Mouse (Mus musculus) neutrophil, adult 5-6 weeks (primary cell): ENCODE data around the gene Mpzl3. TPM values are rescaled to one million over a fixed set of nuclear protein-coding genes. Genes with fewer than 3 reads are reported as not detected.
A peak's percentile ranks its signal among the peaks of the same experiment; 100 is the strongest.

Source experiments
- ATAC-seq: fragments of 151-379, 151-347 bp; 2 replicates; pipeline ENCODE4 v1.8.0; 2017; ENCODE audit warnings: mild to moderate bottlenecking, moderate TSS enrichment; ENCODE audit not compliant: insufficient number of reproducible peaks, poor library complexity, low FRiP score, severe bottlenecking; ENCODE audit errors: extremely low read depth
- total RNA-seq: library from RNA; stranded (forward); fragments of 200-1000 nt; gene quantifications from 2 replicates; pipeline ENCODE4 v1.2.3, GENCODE M21; 2017

Mpzl3 gene
- total RNA-seq, 1 experiment from 2014 or later = 51.6 TPM

DNA sequence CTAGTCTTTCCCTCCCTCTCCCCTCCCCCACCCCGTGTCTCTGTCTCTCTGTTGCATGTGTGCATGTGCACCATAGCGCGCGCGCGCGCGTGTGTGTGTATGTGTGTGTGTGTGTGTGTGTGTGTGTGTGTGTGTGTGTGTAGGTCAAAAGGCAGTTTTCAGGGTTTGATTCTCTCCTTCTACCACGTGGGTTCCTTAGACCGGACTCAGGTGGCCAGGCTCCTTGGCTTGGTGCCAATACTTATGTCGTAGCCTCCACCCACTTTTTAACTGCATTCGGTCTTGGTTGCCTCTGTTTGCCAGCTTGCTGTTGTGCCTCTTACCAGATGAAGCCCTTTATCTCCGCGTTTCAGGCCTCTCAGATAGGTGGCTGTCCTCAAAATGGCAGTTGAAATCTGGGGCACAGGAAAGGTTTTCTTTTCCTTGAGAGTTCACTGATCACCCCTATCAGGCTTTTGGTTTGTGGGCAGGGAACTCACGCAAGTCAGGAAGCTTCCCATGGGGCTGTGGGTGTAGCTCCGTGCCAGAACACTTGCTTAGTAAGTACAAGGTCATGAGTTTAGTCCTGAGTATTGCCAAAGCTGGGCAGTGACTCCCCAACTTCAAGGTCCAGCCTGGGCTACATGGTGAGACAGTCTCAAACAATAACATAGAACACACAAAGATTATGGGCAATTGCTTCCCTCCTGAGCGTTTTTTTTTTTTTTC lies 13.7 kb upstream of the Mpzl3 start:
- no peak for ATAC-seq

DNA sequence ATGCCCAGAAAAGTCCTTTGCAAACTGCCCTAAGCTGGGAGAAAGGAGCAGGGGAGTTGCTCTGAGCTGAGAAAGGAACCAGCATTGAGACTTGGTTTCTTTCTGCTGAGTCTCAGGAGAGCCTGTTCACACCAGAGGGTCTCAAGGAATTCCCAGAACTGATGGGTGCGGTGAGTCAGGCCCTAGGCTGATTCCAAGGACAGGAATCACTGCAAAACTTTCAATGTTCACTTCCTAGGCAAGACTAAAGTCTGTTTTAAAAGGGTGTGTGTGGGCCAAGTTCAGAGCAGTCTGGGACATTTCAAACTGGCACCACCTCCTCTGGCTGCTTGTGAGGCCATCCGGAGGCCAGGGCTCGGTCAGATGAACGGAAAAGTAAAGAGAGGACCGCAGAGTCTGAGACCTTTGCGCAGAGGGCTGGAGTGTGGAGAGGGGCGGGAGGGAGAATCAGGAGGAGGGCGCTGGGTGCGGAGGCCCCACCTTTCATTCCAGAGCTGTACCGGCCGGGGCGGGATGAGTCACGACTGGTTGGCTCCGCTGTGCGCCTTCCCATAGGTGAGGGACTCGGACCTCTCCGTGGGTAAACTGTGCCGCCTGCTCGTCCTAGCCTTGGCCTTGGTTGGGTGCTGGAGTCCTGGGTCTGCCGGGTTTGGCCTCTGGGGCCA lies 12.8 kb upstream of the Mpzl3 start:
- peak; percentile 29; the same call in 1 of the 2 replicates for ATAC-seq

DNA sequence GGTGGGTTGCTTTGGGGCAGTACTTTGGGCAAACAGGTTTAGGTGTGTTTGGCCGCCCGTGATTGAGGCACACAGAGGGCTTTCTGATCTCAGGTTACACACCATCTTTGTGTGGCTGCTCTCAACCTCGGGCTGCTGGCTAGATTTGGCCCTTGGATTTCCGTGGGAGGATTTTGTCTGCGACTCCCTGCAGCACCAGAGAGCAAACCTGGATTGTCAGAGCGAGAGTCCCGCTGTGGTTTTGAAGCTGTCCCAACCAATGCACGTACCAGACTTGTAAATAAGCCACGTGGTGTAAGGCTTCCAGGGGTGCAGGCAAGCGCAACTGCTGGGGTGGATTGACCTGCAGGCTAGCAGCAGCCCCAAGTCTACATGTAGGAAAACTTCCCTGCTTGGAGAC lies 12.0 kb upstream of the Mpzl3 start:
- ATAC-seq = no peak

DNA sequence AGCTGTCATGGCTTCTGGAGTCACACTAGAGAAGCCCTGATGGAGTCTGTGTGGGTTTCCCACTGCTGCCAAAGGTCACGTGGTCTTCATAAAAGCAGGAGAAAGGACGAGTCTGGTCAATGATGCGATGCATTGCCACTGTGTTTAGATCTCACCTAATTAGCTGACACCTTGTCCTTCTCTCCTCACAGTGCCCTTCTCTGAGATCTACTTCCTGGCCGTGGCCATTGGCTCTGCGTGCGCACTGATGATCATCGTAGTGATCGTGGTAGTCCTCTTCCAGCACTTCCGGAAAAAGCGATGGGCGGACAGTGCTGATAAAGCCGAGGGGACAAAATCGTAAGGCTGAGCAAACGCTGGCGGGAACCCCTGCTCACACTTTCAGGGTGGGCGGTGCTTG lies 8.0 kb upstream of the Mpzl3 start:
- ATAC-seq = no peak

DNA sequence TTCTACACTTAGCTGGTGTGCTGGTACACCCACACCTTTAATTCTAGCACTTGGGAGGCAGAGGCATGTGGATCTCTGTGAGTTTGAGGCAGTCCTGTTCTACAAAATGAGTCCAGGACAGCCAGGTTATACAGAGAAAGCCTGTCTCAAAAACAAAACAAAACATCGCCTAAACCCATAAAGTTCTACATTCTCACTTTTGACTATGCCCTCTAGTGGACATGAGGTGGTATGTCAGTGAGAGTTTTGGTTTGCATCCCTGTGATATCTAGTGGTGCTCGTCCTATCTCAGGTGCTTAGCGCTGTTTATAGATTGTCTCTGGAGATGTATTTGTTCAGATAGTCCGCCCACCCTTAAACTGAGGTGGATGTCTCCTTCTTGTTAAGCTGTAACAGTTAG lies 6.5 kb upstream of the Mpzl3 start:
- ATAC-seq = peak; percentile 82

DNA sequence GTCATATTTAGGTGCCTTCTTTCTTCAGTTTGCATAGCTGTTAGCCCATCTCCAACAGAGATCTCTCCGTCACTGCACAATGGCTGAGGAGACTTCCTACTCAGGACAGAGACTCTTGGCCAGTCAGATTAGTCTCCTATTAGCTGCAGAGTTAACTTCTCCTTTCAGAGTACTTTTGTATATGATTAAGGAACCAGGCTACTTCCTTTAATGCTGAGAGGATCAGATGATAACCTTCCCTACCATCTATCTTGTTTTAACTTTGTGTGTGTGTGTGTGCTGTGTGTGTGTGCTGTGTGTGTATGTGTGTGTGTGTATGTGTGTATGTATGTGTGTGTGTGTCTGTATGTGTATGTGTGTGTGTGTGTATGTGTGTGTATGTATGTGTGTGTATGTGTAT lies 5.3 kb upstream of the Mpzl3 start:
- ATAC-seq = peak; percentile 72

DNA sequence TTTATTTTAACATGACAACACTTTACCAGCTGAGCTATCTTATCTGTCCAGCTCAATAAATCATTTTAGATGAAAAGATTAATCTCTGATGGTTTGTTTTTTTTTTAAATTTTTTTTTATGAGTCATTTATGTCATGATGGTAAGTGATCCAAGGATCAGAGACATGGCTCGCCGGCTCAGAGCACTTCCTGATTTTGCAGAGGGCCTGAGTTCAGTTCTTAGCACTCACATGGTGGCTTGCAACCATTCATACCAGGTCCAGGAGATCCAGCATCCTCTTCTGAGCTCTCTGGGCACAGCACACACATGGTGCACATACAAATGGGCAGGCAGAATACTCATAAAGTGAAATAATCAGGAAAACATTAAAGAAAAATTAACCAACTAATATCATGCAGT lies 4.7 kb upstream of the Mpzl3 start:
- ATAC-seq = no peak

DNA sequence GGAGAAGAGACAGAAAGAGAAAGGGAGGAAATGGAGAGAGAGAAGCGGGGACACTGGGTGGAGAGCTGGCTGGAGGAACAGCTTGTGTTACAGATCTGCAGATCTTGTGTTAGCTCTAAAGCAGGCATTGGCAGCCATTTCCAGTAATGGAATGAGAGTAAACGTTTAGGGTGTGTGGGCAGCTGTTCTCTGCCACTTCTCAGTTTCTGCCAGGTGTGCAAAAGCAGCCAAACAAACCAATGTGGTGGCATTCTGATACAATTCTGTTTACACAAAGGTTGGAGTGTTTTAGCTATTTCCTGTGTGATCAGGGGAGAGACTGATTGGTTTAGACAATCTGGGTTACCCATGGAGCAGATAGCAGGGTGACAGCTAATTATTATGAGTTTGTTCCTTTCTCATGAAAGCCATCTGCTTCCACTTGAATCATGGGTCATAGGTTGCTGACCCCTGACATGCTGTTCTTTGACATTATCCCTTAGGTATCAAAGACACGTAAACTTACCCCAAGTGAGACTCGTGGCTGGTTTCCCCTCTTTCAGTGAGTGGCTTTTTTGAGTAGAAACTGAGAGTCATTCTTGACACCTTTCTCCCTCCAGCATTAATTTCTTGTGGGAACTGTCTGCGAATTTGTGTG lies 3.4 kb downstream of the Mpzl3 start:
- no peak for ATAC-seq

DNA sequence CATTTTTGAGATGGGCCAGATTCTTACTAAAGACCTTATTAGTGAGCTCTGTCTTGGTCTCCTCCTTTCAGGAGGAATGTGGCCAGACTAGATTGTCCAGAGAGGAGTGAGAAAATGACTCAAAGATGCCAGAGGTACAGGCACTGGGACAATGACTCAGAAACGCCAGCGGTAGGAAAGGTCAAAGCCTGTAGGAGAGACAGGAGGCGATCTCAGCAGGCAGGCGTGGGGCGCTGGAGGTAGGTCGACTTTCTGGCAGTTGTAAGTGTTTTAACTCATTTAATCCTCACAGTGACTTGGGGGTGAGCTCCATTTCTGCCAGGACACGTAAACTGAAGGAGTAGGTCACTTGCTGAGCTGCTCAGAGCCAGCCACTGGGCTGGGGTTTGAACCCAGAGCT lies 5.2 kb downstream of the Mpzl3 start:
- ATAC-seq = no peak

DNA sequence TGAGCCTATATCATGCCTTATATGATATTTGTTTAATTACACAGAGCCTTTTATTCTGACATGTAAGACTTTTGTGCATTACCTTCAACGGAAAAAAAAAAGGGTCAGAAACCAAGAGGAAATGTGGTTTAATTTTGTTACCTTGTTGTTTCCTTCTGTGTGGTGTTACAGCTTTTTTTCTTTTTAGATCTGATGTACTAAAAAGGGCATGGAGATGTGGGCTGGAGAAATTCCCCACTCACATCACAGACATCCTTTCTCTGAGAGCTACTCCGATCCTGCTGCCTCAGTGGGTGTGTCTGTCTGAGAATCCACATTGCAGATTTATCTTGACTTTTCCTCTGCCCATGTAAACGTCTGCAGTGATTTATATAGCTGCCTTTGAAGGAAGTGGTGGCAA lies 7.7 kb downstream of the Mpzl3 start:
- no peak for ATAC-seq

DNA sequence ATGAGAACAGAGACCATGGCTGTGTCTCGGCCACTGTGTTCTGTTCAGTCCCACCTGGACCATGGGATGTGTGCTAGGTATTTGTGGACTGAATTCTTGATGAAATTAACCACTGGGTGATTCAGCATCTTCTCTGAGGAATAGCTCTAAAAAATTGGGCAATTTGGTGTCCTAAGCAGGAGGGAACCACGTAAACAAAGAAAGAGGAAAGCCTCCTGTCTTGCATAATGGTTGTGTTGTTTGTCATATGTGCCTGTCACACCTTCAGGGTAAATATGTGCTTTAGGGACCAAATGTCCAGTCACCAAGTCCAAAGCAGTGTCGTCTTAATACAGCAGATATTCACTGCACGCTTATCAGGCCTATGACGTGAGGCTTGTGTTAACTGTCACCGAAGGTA lies 9.4 kb downstream of the Mpzl3 start:
- peak; percentile 83 for ATAC-seq

DNA sequence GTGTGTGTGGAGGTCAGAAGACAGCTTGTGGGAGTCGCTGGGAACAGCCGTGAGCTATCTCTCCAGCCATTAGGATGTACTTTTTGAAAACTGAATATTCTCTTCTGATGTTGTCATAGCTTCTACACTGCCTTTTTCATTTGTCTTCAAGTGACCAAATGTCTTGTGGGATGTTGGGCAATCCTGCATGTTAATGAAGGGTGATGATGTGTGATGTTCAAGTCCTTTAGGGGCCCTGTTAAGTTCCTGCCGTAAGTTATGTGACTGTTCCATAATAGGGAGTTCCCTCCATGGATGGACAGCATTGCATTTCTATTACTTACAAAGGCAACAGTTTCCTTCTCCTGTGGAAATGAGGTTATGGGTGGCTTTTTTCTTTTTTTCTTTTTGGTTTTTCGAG lies 11.7 kb downstream of the Mpzl3 start:
- no peak for ATAC-seq

DNA sequence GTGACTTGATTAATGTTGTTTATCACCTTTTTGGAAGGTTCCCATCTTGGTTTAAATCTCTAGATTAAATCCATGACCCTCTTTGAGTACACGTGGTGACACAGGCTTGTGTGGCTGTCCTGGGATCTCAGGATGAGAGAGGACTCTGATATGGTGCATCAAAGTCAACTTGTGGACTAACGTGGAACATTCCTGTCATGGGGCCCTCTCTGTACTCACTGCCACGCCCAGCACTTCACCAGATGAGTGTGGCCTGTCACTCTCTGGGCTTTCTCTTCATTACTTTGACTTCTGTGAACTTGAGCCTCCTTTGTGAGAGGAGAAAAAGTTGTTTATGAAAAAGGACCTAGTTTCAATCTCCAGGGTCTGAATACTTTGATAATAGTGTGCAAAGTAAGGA lies 16.8 kb downstream of the Mpzl3 start:
- ATAC-seq = no peak

DNA sequence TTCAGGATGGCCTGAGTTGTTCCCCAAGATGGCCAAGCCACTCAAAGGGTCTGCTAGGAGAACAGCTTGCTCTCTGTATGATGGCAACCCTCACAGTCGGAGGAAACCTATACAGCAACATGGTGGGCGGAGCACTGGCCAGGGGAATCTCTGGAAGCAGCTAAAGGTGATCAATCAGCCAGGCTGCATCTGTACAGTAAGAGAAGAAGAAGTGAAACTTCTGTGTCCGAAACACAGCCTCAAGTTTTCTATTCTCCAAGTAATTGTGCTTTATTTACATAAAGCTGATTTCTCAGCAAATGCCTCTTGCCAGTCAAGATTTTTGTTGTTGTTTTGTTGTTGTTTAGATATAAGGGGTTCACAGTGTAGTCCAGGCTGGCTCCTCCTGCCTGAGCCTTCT lies 22.9 kb downstream of the Mpzl3 start:
- ATAC-seq = no peak

DNA sequence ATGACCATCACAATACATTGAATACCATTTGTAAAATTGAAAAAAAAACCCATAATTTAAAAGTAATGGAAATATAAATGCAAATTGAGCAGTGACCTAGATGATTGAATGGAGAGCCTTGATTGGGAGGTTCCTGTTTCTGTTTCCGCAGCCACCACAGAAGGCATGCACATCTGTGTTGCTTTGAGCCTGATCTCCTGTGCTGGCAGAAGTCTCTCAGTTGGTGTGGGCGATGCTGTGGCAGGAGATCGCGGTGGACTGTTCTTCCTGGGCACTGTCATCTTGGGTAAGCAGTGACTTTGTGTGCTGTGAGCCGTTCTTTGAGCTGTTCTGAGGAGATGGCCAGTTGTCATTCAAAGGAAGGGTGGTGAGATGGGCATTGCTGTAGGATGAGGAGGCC lies 24.0 kb downstream of the Mpzl3 start, which contains the start of gene Jaml:
TSS of gene Jaml (plus strand) at position 173 of the 400 bp plus-strand sequence.
- ATAC-seq = peak; percentile 80

DNA sequence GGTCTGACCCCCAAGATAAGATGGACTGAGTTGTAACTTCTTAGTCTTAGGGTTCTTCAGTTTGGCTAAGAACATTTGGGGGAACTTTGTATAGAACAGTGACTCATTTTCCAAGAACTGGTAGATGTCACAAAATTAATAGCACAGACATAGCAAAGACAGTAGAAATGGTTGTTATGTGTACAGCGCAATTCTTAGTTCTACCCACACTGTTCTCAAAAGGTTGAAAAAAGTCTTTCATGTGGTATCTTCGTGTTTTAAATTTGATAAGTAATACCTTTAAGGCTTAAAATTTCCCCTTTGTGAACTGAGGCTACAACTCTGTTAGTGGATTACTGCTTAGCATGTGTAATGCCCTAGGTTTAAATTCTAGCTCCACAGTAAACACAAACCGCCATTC lies 28.1 kb downstream of the Mpzl3 start:
- no peak for ATAC-seq

DNA sequence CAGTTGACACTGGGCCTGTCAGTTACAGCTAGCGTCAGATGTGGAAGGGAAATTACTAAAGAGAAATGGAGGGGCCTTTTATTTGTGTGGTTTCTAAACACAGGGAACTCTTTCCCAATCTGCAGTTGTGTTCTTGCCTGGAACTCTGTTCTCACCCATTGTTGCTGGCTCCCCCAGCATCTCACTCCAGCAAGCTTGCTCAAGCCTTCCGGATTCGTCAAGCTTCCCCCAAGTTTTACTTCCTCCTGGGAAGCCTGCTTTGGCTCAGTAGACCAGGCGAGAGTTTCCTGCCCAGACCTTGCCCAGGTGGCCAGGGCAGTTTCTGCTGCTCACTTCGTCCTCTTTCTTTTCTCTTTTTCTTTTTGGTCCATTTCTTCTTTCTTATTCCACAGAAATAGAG lies 29.6 kb downstream of the Mpzl3 start:
- ATAC-seq = no peak

DNA sequence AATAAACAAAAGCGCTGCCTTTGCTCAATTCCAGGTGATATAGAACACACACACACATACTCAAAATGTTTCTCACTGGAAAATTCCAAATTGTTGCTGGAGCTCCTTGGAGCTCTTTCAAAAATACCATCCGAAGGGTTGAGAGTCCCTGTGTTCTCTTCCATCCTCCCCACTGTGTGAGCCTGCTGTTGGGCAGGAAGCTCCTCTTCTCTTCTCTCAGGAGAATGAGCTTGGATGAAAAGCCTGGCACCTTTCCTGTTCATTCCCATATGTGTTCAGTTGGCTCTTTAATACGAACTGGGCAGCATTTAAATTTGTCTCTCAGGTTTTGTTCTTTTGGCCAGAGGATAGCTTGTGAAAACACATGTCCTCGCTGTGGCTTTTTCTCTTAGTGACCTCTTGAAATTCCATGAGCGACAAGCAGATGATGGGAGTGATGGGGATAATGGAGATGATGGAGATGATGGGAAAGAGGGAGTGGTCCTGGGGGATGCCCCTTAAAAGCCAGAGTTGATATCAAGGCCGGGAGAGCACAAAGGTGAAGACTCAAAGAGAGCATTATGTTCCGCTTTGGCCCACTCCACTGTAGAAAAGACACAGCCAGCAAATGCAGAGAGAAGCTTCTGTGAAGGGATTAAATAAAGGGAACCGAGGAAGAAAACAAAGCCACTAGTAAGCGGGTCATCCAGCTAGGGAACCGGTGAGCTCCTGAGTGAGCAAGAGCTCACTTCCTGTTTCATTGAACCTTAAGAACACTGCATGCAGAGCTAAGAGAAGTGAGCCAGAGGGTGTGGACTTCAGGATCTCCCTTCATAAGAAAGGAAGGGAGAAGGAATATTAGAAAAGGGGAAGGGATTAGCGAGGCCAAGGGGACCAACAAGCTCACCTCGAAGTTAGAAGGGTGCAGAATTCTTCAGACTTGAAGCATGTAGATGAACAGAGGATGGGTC lies 31.0 kb downstream of the Mpzl3 start:
- peak; percentile 53 for ATAC-seq

DNA sequence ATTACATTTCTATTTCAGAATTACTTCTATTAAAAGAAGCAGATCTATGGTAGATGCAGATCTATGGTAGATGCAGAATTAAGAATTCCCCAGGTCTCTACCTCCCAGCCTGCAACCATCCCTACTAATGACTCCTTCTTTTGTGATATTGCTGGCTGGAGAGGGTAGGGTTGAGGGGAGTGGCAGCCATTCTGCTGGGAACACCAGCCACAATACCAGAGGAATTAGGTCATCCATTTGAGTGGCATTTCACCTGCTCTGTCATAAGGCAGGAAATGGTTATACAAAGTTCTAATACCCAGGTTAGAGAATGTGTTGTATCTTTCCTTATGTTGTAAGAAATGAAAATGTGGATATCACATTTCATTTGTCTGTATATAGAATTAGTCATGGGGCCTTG lies 33.1 kb downstream of the Mpzl3 start:
- no peak for ATAC-seq
